In the genomic region with DNA sequence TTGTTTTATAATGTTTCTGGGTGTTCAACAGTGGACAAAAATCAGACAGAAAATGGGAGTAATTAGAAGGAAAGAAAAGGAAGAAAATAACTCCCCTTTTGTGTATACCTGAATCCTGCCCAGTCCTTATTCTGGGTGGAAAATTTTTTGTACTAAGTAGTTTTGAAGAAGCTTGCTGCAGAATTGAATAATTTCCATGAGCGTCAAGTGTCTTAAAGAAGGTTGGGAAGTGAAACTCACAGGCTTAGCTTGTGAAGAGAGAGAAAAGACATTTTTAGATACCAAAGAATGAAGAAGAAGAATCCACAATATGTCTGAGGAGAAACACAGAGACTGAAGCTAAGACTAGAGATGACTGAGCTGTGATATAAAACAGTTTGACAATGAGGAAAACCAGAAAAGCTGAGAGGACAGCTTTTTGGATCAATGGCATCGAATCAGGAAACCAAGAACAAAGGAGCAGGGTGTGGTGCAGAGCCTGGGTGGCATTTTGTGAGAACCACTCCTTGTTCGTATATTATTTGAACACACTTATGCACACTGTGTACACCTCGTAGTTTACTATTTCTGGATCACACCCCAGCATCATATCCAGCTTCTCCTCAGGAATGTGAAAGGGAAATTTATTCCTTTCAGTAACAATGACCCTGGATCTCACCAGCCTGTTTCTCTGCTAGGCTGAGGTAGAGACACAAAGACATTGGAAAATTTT, we compare ENCODE assay signal across 28 mouse cellular contexts.
A peak's percentile ranks its signal among the peaks of the same experiment; 100 is the strongest.
DNase-seq lines count a peak whose midpoint lies in the region; ATAC-seq and TF ChIP-seq lines count a peak whose summit lies in the region.
"Had no signal": no experiment of that assay in that cellular context is flagged by ENCODE, and none has a peak within 500 bp of the region (broad histone marks: within the 10 kb centered on the region; RNA-seq: fewer than 3 reads in every experiment).

No protein-coding gene starts in this region.

- H3K4me1 ChIP-seq in lung, embryonic 16.5 days (replicated peaks; ENCODE audit: control insufficient read depth, insufficient read depth, low read length), result peaks cover 13% of the 10 kb centered on the region
- peaks cover 4 to 33% of the 10 kb centered on the region in 2 experiments for H3K4me1 ChIP-seq in CH12.LX (ENCODE audit: control insufficient read depth in 1 of 2, insufficient read depth in 2 of 2)
- H3K4me1 ChIP-seq in stomach, embryonic 16.5 days (ENCODE audit: control insufficient read depth, insufficient read depth, low read length), result peaks cover 5% of the 10 kb centered on the region
- H3K4me1 ChIP-seq: embryonic facial prominence, embryonic 13.5 days; forebrain, embryonic 12.5 days; forebrain, embryonic 15.5 days; heart, embryonic 12.5 days; heart, embryonic 15.5 days; hindbrain, embryonic 13.5 days had no signal

- no peak overlapping the region for H3K4me2 ChIP-seq in lung, embryonic 16.5 days (ENCODE audit: low read depth, low read length)
- no peak overlapping the region for H3K4me2 ChIP-seq in CH12.LX (ENCODE audit: insufficient read depth, low read depth, poor library complexity, severe bottlenecking)
- no peak overlapping the region for H3K4me2 ChIP-seq in stomach, embryonic 16.5 days (ENCODE audit: low read depth, low read length)
- H3K4me2 ChIP-seq: embryonic facial prominence, embryonic 13.5 days; forebrain, embryonic 12.5 days; forebrain, embryonic 15.5 days; heart, embryonic 12.5 days; heart, embryonic 15.5 days; hindbrain, embryonic 13.5 days had no signal

- no peak for ATAC-seq in lung, embryonic 16.5 days (ENCODE audit: low read depth)
- ATAC-seq in stomach, embryonic 16.5 days (ENCODE audit: insufficient read depth, low FRiP score), result peak; percentile 33; the same call in 1 of the 2 replicates
- ATAC-seq: activated CD4-positive, CD25-positive, alpha-beta regulatory T cell, adult 4 months; CD4-positive, CD25-positive, alpha-beta regulatory T cell, adult 4 months; forebrain, embryonic 15.5 days; hindbrain, embryonic 16.5 days had no signal

- no peaks in the 10 kb centered on the region for H3K36me3 ChIP-seq in lung, embryonic 16.5 days (ENCODE audit: control insufficient read depth, insufficient read depth, low read length)
- no peaks in the 10 kb centered on the region for H3K36me3 ChIP-seq in CH12.LX (replicated peaks in 1 of 2; ENCODE audit: control insufficient read depth in 1 of 2, insufficient read depth in 1 of 2, low read length in 1 of 2)
- no peaks in the 10 kb centered on the region for H3K36me3 ChIP-seq in stomach, embryonic 16.5 days (ENCODE audit: control insufficient read depth, insufficient read depth, low read length)
- H3K36me3 ChIP-seq: embryonic facial prominence, embryonic 10.5 days; embryonic facial prominence, embryonic 13.5 days; forebrain, embryonic 12.5 days; forebrain, embryonic 15.5 days; heart, embryonic 12.5 days; heart, embryonic 15.5 days; hindbrain, embryonic 10.5 days; hindbrain, embryonic 13.5 days had no signal

- H3K9ac ChIP-seq in lung, embryonic 16.5 days (ENCODE audit: low read length), result no peak overlapping the region
- H3K9ac ChIP-seq in CH12.LX (ENCODE audit: insufficient read depth, low read depth), result no peak overlapping the region
- H3K9ac ChIP-seq in stomach, embryonic 16.5 days (ENCODE audit: low read length), result no peak overlapping the region
- H3K9ac ChIP-seq: embryonic facial prominence, embryonic 13.5 days; forebrain, embryonic 12.5 days; forebrain, embryonic 15.5 days; heart, embryonic 12.5 days; heart, embryonic 15.5 days; hindbrain, embryonic 13.5 days had no signal

- peak; percentile 72; the same call in 1 of the 2 replicates for TF ChIP-seq EP300 in CH12.LX (IDR thresholded peaks at IDR 0.05; ENCODE audit: low read length)

- no peak for DNase-seq in lung, postnatal 10 days
- peak; percentile 21 for DNase-seq in CH12.LX (ENCODE audit: extremely low read depth)
- no peak for DNase-seq in testis, postnatal 10 days (ENCODE audit: low spot score)
- no peak for DNase-seq in embryo, embryonic 10.5 days (ENCODE audit: low spot score)
- DNase-seq: adrenal gland, adult 8-10 months; adrenal gland, postnatal 25 days; cerebellum, adult 18-20 months; cerebellum, adult 9-10 months; cerebellum, postnatal 14 days; embryo, embryonic 11 days; gastrocnemius, postnatal 25 days; heart, adult 18-20 months; heart, postnatal 10 days; heart, postnatal 36 days had no signal

- no peak for TF ChIP-seq POLR2A in CH12.LX (IDR thresholded peaks at IDR 0.05; ENCODE audit: low read depth, low read length)

- no peaks in the 10 kb centered on the region for H3K79me2 ChIP-seq in CH12.LX (replicated peaks; ENCODE audit: control insufficient read depth, extremely low read depth, insufficient read depth, poor library complexity, severe bottlenecking)

- no peak for TF ChIP-seq RAD21 in CH12.LX (IDR thresholded peaks at IDR 0.05; ENCODE audit: low read depth, low read length)

- no peak overlapping the region for H3K4me3 ChIP-seq in lung, embryonic 16.5 days (ENCODE audit: low read length)
- H3K4me3 ChIP-seq in CH12.LX (replicated peaks in 1 of 3; ENCODE audit: low read depth in 2 of 3, low read length in 2 of 3, poor library complexity in 1 of 3), result no peak overlapping the region
- H3K4me3 ChIP-seq in stomach, embryonic 16.5 days (replicated peaks; ENCODE audit: low read length), result no peak overlapping the region
- H3K4me3 ChIP-seq: embryonic facial prominence, embryonic 10.5 days; embryonic facial prominence, embryonic 13.5 days; erythroblast, embryonic 14.5 days; forebrain, embryonic 12.5 days; forebrain, embryonic 15.5 days; heart, embryonic 12.5 days; heart, embryonic 15.5 days; hindbrain, embryonic 10.5 days; hindbrain, embryonic 13.5 days had no signal

- WGBS in lung, embryonic 16.5 days, result 55% methylated on average over 4 of the region's 4 CpGs
- 54% methylated on average over 4 of the region's 4 CpGs for WGBS in stomach, embryonic 16.5 days

- dilution Hi-C loops in CH12.LX (cut with MboI; ENCODE audit: extremely low pct_ligation_motif_present, extremely low pct_unique_long_range_greater_than_20kb, low sequenced_read_pairs), result no loop called here

- no peaks in the 10 kb centered on the region for H3K9me3 ChIP-seq in lung, embryonic 16.5 days (ENCODE audit: control insufficient read depth, low read length)
- no peaks in the 10 kb centered on the region for H3K9me3 ChIP-seq in CH12.LX (replicated peaks; ENCODE audit: low read length)
- no peaks in the 10 kb centered on the region for H3K9me3 ChIP-seq in stomach, embryonic 16.5 days (replicated peaks; ENCODE audit: control insufficient read depth, low read length)
- H3K9me3 ChIP-seq: embryonic facial prominence, embryonic 10.5 days; embryonic facial prominence, embryonic 13.5 days; forebrain, embryonic 12.5 days; forebrain, embryonic 15.5 days; heart, embryonic 12.5 days; heart, embryonic 15.5 days; hindbrain, embryonic 10.5 days; hindbrain, embryonic 13.5 days had no signal

- H3K27ac ChIP-seq in lung, embryonic 16.5 days (ENCODE audit: low read length), result 0 out of 2 replicates have a peak overlapping the region, but pooled peaks have one; percentile 31
- no peak overlapping the region for H3K27ac ChIP-seq in CH12.LX (ENCODE audit: insufficient read depth, low read depth)
- H3K27ac ChIP-seq in stomach, embryonic 16.5 days (ENCODE audit: low read length), result no peak overlapping the region
- H3K27ac ChIP-seq: embryonic facial prominence, embryonic 10.5 days; embryonic facial prominence, embryonic 13.5 days; forebrain, embryonic 12.5 days; forebrain, embryonic 15.5 days; heart, embryonic 15.5 days; hindbrain, embryonic 10.5 days; hindbrain, embryonic 13.5 days had no signal

- TF ChIP-seq CTCF in CH12.LX (conservative IDR thresholded peaks at IDR 0.05 in 1 of 2, IDR thresholded peaks at IDR 0.05 in 1 of 2; ENCODE audit: low read depth in 2 of 2, low read length in 2 of 2), result no peak

- no peaks in the 10 kb centered on the region for H3K27me3 ChIP-seq in lung, embryonic 16.5 days (ENCODE audit: control insufficient read depth, insufficient read depth, low read depth, low read length)
- H3K27me3 ChIP-seq in CH12.LX (replicated peaks), result no peaks in the 10 kb centered on the region
- no peaks in the 10 kb centered on the region for H3K27me3 ChIP-seq in stomach, embryonic 16.5 days (ENCODE audit: control insufficient read depth, insufficient read depth, low read length)
- H3K27me3 ChIP-seq: embryonic facial prominence, embryonic 13.5 days; forebrain, embryonic 12.5 days; forebrain, embryonic 15.5 days; heart, embryonic 12.5 days; heart, embryonic 15.5 days; hindbrain, embryonic 13.5 days had no signal

- in situ Hi-C loops in CH12.LX (cut with MboI; ENCODE audit: low pct_ligation_motif_present, low pct_unique_long_range_greater_than_20kb, low sequenced_read_pairs), result no loop called here

TF ChIP-seq in CH12.LX, 34 proteins besides CTCF, POLR2A, EP300 and RAD21:
- TF ChIP-seq E2F4 (IDR thresholded peaks at IDR 0.05; ENCODE audit: insufficient replicate concordance, low read depth, low read length) (no peak), IRF4 (IDR thresholded peaks at IDR 0.05; ENCODE audit: low read depth, low read length) (peak; percentile 56), SMC3 (IDR thresholded peaks at IDR 0.05; ENCODE audit: low read depth, low read length) (no peak), JUND (conservative IDR thresholded peaks at IDR 0.05; ENCODE audit: low read depth, low read length) (no peak), ETS1 (conservative IDR thresholded peaks at IDR 0.05; ENCODE audit: low read depth, low read length) (peak; percentile 17; the same call in 1 of the 2 replicates), MEF2A (IDR thresholded peaks at IDR 0.05; ENCODE audit: borderline replicate concordance, low read depth, low read length) (peak; percentile 13; the same call in 1 of the 2 replicates)
